Mouse (Mus musculus): Measurements from ENCODE around the gene Rimbp2. TPM values are rescaled to one million over a fixed set of nuclear protein-coding genes. Genes with fewer than 3 reads are reported as not detected.

Rimbp2 gene
- total and polyA plus RNA-seq, 3 experiments, result not detected

DNA sequence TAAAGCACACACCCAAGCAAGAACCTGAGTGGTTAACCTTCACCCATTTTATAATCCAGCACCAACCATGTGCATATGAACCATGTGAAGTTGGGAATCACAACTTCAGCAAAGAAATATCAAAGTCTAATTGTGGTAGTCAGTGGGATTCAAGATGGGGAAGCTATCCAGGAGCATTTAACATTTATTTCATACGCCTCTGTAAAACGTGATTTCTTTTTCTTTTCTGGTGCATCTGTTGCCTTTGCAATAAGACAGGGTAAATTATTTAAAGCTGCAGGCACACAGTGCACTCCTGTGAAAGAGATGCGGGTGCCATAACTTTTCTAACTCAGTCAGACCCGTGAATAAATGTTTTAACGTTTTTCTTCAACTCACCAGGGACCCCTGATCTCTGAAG is 58.4 kb downstream of the Rimbp2 start:
- Histone ChIP-seq H3K9ac (ENCODE audit: insufficient read depth, low read depth) (no peak overlapping the region), H3K9me3 (replicated peaks; ENCODE audit: low read length) (peaks cover 86% of the 10 kb centered on the region), H3K27me3 (replicated peaks) (no peaks in the 10 kb centered on the region), H3K4me1 (ENCODE audit: control insufficient read depth in 1 of 2, insufficient read depth in 2 of 2) (no peaks in the 10 kb centered on the region), H3K4me2 (ENCODE audit: insufficient read depth, low read depth, poor library complexity, severe bottlenecking) (no peak overlapping the region), H3K4me3 (replicated peaks in 1 of 3; ENCODE audit: low read depth in 2 of 3, low read length in 2 of 3, poor library complexity in 1 of 3) (no peak overlapping the region), H3K79me2 (replicated peaks; ENCODE audit: control insufficient read depth, extremely low read depth, insufficient read depth, poor library complexity, severe bottlenecking) (no peaks in the 10 kb centered on the region), H3K27ac (ENCODE audit: insufficient read depth, low read depth) (no peak overlapping the region), H3K36me3 (replicated peaks in 1 of 2; ENCODE audit: control insufficient read depth in 1 of 2, insufficient read depth in 1 of 2, low read length in 1 of 2) (no peaks in the 10 kb centered on the region)
- TF ChIP-seq MYC (IDR thresholded peaks at IDR 0.05; ENCODE audit: low read depth, low read length) (no peak), BHLHE40 (IDR thresholded peaks at IDR 0.05; ENCODE audit: low read depth, low read length) (no peak), TBP (conservative IDR thresholded peaks at IDR 0.05; ENCODE audit: low read depth, low read length) (no peak), JUN (IDR thresholded peaks at IDR 0.05; ENCODE audit: insufficient read depth, low read depth, low read length) (no peak), IRF4 (IDR thresholded peaks at IDR 0.05; ENCODE audit: low read depth, low read length) (no peak)
- DNase-seq (ENCODE audit: extremely low read depth), result no peak
- dilution Hi-C loops (cut with MboI; ENCODE audit: extremely low pct_ligation_motif_present, extremely low pct_unique_long_range_greater_than_20kb, low sequenced_read_pairs) (no loop called here), in situ Hi-C loops (cut with MboI; ENCODE audit: low pct_ligation_motif_present, low pct_unique_long_range_greater_than_20kb, low sequenced_read_pairs) (no loop called here)

DNA sequence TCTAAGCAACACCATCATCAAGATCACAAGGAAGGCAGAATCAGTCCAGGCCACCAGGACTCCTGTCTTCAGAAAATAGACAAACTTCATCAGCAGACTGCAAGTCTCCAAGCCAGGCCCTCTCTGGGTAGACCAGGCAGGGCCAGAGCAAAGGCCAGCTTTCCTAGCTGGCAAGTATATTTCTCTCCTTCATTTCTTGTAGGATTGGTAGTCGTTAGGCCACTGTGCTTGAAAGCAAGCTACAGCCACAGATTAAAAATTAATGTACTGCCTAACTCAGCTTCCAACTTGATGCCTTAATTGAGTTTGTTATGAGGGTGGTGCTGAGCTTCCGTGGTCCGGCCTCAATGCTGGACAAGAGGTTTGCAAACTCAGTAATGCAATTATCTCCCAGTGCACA is 65.7 kb downstream of the Rimbp2 start:
- peaks cover 90% of the 10 kb centered on the region for H3K9me3 ChIP-seq (replicated peaks; ENCODE audit: low read length)
- no peak for DNase-seq (ENCODE audit: extremely low read depth)
- in situ Hi-C loops (cut with MboI; ENCODE audit: low pct_ligation_motif_present, low pct_unique_long_range_greater_than_20kb, low sequenced_read_pairs), result no loop called here
- no peaks in the 10 kb centered on the region for H3K4me1 ChIP-seq (ENCODE audit: control insufficient read depth in 1 of 2, insufficient read depth in 2 of 2)
- no peak overlapping the region for H3K9ac ChIP-seq (ENCODE audit: insufficient read depth, low read depth)
- no peaks in the 10 kb centered on the region for H3K36me3 ChIP-seq (replicated peaks in 1 of 2; ENCODE audit: control insufficient read depth in 1 of 2, insufficient read depth in 1 of 2, low read length in 1 of 2)
- H3K27me3 ChIP-seq (replicated peaks), result no peaks in the 10 kb centered on the region
- H3K4me2 ChIP-seq (ENCODE audit: insufficient read depth, low read depth, poor library complexity, severe bottlenecking), result no peak overlapping the region
- dilution Hi-C loops (cut with MboI; ENCODE audit: extremely low pct_ligation_motif_present, extremely low pct_unique_long_range_greater_than_20kb, low sequenced_read_pairs), result no loop called here
- no peaks in the 10 kb centered on the region for H3K79me2 ChIP-seq (replicated peaks; ENCODE audit: control insufficient read depth, extremely low read depth, insufficient read depth, poor library complexity, severe bottlenecking)
- H3K4me3 ChIP-seq (replicated peaks in 1 of 3; ENCODE audit: low read depth in 2 of 3, low read length in 2 of 3, poor library complexity in 1 of 3), result no peak overlapping the region
- no peak overlapping the region for H3K27ac ChIP-seq (ENCODE audit: insufficient read depth, low read depth)
- TF ChIP-seq BHLHE40 (IDR thresholded peaks at IDR 0.05; ENCODE audit: low read depth, low read length) (no peak), SMC3 (IDR thresholded peaks at IDR 0.05; ENCODE audit: low read depth, low read length) (no peak), RCOR1 (conservative IDR thresholded peaks at IDR 0.05; ENCODE audit: low read depth, low read length) (no peak), TBP (conservative IDR thresholded peaks at IDR 0.05; ENCODE audit: low read depth, low read length) (no peak), NRF1 (IDR thresholded peaks at IDR 0.05; ENCODE audit: low read depth, low read length) (no peak), POLR2AphosphoS2 (IDR thresholded peaks at IDR 0.05; ENCODE audit: low read depth, low read length) (no peak), ZMIZ1 (IDR thresholded peaks at IDR 0.05; ENCODE audit: low read depth, low read length) (no peak), USF1 (IDR thresholded peaks at IDR 0.05; ENCODE audit: low read depth, low read length) (no peak), HCFC1 (IDR thresholded peaks at IDR 0.05; ENCODE audit: low read depth, low read length) (no peak), MAZ (IDR thresholded peaks at IDR 0.05; ENCODE audit: low read depth, low read length) (no peak), ZNF384 (IDR thresholded peaks at IDR 0.05; ENCODE audit: low read depth, low read length) (no peak)

DNA sequence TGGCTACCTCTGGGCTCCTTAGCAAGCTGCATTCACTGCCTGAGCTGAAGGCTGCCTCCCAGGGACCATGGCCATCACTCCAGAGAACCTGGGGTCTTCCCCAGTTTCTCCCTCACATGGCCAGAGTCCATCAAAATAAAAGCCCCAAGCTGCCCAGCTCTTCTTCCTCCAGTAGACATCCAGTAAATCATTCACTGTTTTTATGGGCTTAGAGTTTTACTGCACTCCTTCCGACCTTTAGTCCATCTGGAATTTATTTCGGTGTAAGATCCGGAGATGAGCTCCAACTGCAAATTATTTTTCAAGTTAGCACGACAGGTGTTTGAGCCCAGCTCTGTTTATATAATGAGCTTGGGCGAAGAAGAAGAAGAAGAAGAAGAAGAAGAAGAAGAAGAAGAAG is 69.0 kb downstream of the Rimbp2 start:
- Histone ChIP-seq H3K4me1 (ENCODE audit: control insufficient read depth in 1 of 2, insufficient read depth in 2 of 2) (no peaks in the 10 kb centered on the region), H3K27ac (ENCODE audit: insufficient read depth, low read depth) (no peak overlapping the region), H3K4me2 (ENCODE audit: insufficient read depth, low read depth, poor library complexity, severe bottlenecking) (no peak overlapping the region), H3K4me3 (replicated peaks in 1 of 3; ENCODE audit: low read depth in 2 of 3, low read length in 2 of 3, poor library complexity in 1 of 3) (no peak overlapping the region), H3K27me3 (replicated peaks) (no peaks in the 10 kb centered on the region), H3K36me3 (replicated peaks in 1 of 2; ENCODE audit: control insufficient read depth in 1 of 2, insufficient read depth in 1 of 2, low read length in 1 of 2) (no peaks in the 10 kb centered on the region), H3K79me2 (replicated peaks; ENCODE audit: control insufficient read depth, extremely low read depth, insufficient read depth, poor library complexity, severe bottlenecking) (no peaks in the 10 kb centered on the region), H3K9me3 (replicated peaks; ENCODE audit: low read length) (peaks cover 87% of the 10 kb centered on the region), H3K9ac (ENCODE audit: insufficient read depth, low read depth) (no peak overlapping the region)
- in situ Hi-C loops (cut with MboI; ENCODE audit: low pct_ligation_motif_present, low pct_unique_long_range_greater_than_20kb, low sequenced_read_pairs) (no loop called here), dilution Hi-C loops (cut with MboI; ENCODE audit: extremely low pct_ligation_motif_present, extremely low pct_unique_long_range_greater_than_20kb, low sequenced_read_pairs) (no loop called here)
- no peak for TF ChIP-seq MAFK (IDR thresholded peaks at IDR 0.05; ENCODE audit: insufficient replicate concordance, low read length)
- no peak for TF ChIP-seq TCF12 (IDR thresholded peaks at IDR 0.05; ENCODE audit: low read depth, low read length)
- TF ChIP-seq POLR2A (IDR thresholded peaks at IDR 0.05; ENCODE audit: low read depth, low read length), result no peak
- no peak for TF ChIP-seq POLR2AphosphoS2 (IDR thresholded peaks at IDR 0.05; ENCODE audit: low read depth, low read length)
- TF ChIP-seq TBP (conservative IDR thresholded peaks at IDR 0.05; ENCODE audit: low read depth, low read length), result no peak
- no peak for TF ChIP-seq ELF1 (IDR thresholded peaks at IDR 0.05; ENCODE audit: low read depth, low read length)
- TF ChIP-seq ZMIZ1 (IDR thresholded peaks at IDR 0.05; ENCODE audit: low read depth, low read length), result no peak
- TF ChIP-seq MAZ (IDR thresholded peaks at IDR 0.05; ENCODE audit: low read depth, low read length), result no peak
- TF ChIP-seq MXI1 (IDR thresholded peaks at IDR 0.05; ENCODE audit: low read depth, low read length), result no peak
- no peak for TF ChIP-seq E2F4 (IDR thresholded peaks at IDR 0.05; ENCODE audit: insufficient replicate concordance, low read depth, low read length)
- no peak for TF ChIP-seq PAX5 (IDR thresholded peaks at IDR 0.05; ENCODE audit: low read length)
- TF ChIP-seq CTCF (conservative IDR thresholded peaks at IDR 0.05 in 1 of 2, IDR thresholded peaks at IDR 0.05 in 1 of 2; ENCODE audit: low read depth in 2 of 2, low read length in 2 of 2), result no peak
- TF ChIP-seq SMC3 (IDR thresholded peaks at IDR 0.05; ENCODE audit: low read depth, low read length), result no peak
- no peak for DNase-seq (ENCODE audit: extremely low read depth)
